Mouse (Mus musculus) limb, embryonic 15.5 days (tissue): Measurements from ENCODE around the gene Bicc1. TPM values are rescaled to one million over a fixed set of nuclear protein-coding genes. Genes with fewer than 3 reads are reported as not detected.
A peak's percentile ranks its signal among the peaks of the same experiment; 100 is the strongest.

Experiments
- ATAC-seq: fragments of 200-750 bp; cut with Nextera tagmentation; 2 replicates; pipeline ENCODE4 v1.8.0; 2017; ENCODE audit warnings: low read depth, moderate TSS enrichment; ENCODE audit not compliant: insufficient number of reproducible peaks, low FRiP score, low TSS enrichment
- H3K27ac ChIP-seq: fragments of 300-500 bp; sonication (generic); 2 replicates; pipeline ENCODE4 v1.5.1; 2015; ENCODE audit warnings: moderate library complexity, mild to moderate bottlenecking, inconsistent platforms
- H3K27me3 ChIP-seq: fragments of 300-500 bp; sonication (generic); 2 replicates; pipeline ENCODE4 v1.6.1; 2015; ENCODE audit warnings: inconsistent platforms
- H3K36me3 ChIP-seq: fragments of 300-500 bp; sonication (generic); 2 replicates; pipeline ENCODE4 v1.6.1; 2015; ENCODE audit warnings: inconsistent platforms
- H3K4me1 ChIP-seq: fragments of 300-500 bp; sonication (generic); 2 replicates; pipeline ENCODE4 v1.6.1; 2015; ENCODE audit warnings: inconsistent platforms
- H3K4me2 ChIP-seq: fragments of 300-500 bp; sonication (generic); 2 replicates; pipeline ENCODE4 v1.6.1; 2015; ENCODE audit warnings: mild to moderate bottlenecking, inconsistent platforms
- H3K4me3 ChIP-seq: fragments of 300-500 bp; sonication (generic); 2 replicates; pipeline ENCODE4 v1.5.1; 2015; ENCODE audit warnings: mild to moderate bottlenecking, inconsistent platforms
- H3K9ac ChIP-seq: fragments of 300-500 bp; sonication (generic); 2 replicates; pipeline ENCODE4 v1.6.1; 2015; ENCODE audit warnings: inconsistent platforms
- H3K9me3 ChIP-seq: fragments of 300-500 bp; sonication (generic); 2 replicates; pipeline ENCODE4 v1.6.1; 2016; ENCODE audit warnings: inconsistent platforms
- WGBS: fragments of 180-500 bp; shearing (Covaris S2); methylation state at CpG from one replicate; pipeline ENCODE4 v1.1.7; 2015; 5-methylcytosine and 5-hydroxymethylcytosine counted together
- polyA plus RNA-seq: library from polyadenylated mRNA; unstranded; fragments of >200 nt; fragmentation: Nextera tagmentation; extraction: Ambion mirVana; gene quantifications from 2 replicates; pipeline ENCODE4 v1.2.1, GENCODE M21; 2015

Bicc1 gene
- polyA plus RNA-seq, 1 experiment from 2014 or later = 42.5 TPM

DNA sequence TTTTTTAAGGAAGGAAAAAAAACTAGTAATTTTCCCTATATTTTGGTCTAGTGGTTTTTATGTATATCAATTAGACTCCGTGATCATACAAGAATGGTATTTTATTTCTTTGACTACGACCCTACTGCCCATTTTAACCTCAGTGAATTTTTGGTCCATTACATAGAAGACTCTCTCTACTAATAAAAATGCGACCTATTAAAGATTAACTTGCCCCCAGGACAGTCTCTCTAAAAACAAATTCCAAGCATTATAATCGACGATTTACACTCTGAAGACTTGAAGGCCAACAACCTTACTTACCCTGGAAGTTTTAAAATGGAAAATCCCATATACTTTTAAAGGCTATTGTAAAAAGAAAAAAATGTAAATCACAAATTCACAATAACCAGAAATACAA, 2.9 kb downstream of the Bicc1 start:
- no peaks in the 10 kb centered on the region for H3K36me3 ChIP-seq
- ATAC-seq = no peak
- peaks cover 6% of the 10 kb centered on the region; the same call in 1 of the 2 replicates for H3K4me1 ChIP-seq
- H3K9ac ChIP-seq = no peak overlapping the region
- H3K27ac ChIP-seq = no peak overlapping the region
- no peak overlapping the region for H3K4me3 ChIP-seq
- H3K27me3 ChIP-seq = 0 out of 2 replicates have a peak, but pooled peaks cover 3% of the 10 kb centered on the region
- H3K4me2 ChIP-seq = no peak overlapping the region
- no peaks in the 10 kb centered on the region for H3K9me3 ChIP-seq
- WGBS = 57% methylated on average over 5 of the region's 5 CpGs

- ATAC-seq = no peak
- H3K27me3 ChIP-seq = no peaks in the 10 kb centered on the region
- H3K27ac ChIP-seq = no peak overlapping the region
- 97% methylated on average over 6 of the region's 6 CpGs for WGBS
- no peaks in the 10 kb centered on the region for H3K9me3 ChIP-seq
- H3K4me1 ChIP-seq = peaks cover 6% of the 10 kb centered on the region; the same call in 1 of the 2 replicates
- H3K4me3 ChIP-seq = no peak overlapping the region
- H3K4me2 ChIP-seq = no peak overlapping the region
- H3K36me3 ChIP-seq = no peaks in the 10 kb centered on the region
- H3K9ac ChIP-seq = no peak overlapping the region
These were observed 5.9 kb downstream of the Bicc1 start for GRCm38 (mm10) chr10:71153610-71154009.

- no peaks in the 10 kb centered on the region for H3K9me3 ChIP-seq
- no peaks in the 10 kb centered on the region for H3K36me3 ChIP-seq
- no peaks in the 10 kb centered on the region for H3K27me3 ChIP-seq
- ATAC-seq = no peak
- no peak overlapping the region for H3K4me3 ChIP-seq
- H3K4me1 ChIP-seq = peaks cover 8% of the 10 kb centered on the region; the same call in 1 of the 2 replicates
- H3K4me2 ChIP-seq = no peak overlapping the region
- no peak overlapping the region for H3K9ac ChIP-seq
- 94% methylated on average over 1 of the region's 1 CpGs for WGBS
- H3K27ac ChIP-seq = no peak overlapping the region
These were observed 6.4 kb downstream of the Bicc1 start for GRCm38 (mm10) chr10:71153138-71153537.

- Histone ChIP-seq H3K4me2 (no peak overlapping the region), H3K36me3 (no peaks in the 10 kb centered on the region), H3K4me1 (peaks cover 21% of the 10 kb centered on the region), H3K4me3 (no peak overlapping the region), H3K27ac (no peak overlapping the region), H3K9ac (no peak overlapping the region), H3K27me3 (no peaks in the 10 kb centered on the region), H3K9me3 (no peaks in the 10 kb centered on the region)
- 88% methylated on average over 2 of the region's 2 CpGs for WGBS
- ATAC-seq = no peak
These were observed 9.0 kb downstream of the Bicc1 start for GRCm38 (mm10) chr10:71150486-71150885.

DNA sequence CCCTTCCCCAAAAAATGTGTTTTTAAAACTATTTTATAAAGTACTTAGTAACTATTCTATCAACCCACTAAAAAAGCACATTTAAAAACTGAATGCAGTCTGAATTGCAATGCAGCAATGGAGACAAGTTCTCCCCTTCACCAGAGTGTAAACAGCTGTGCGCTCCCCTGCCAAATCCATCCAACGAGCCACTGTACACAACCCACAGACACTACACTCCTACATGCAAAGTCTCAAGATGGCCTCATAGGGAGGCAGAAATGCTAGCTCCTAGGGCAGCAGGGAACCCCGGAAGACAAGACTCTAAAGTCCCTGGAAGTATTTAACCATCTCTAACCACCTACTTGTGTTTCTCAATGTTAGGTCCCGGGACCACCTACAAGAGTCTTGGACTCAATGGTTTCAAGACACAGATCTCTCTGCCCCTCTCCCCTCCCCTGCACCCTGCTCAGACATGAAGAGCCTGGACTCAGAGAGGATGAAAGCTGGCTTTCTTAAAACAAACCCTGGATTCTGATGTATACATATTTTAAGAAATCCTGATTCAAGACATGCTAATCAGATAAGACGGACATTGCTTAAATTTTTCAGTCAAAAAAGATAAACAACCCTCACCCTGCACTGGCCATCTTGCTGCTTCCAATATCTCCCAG, 10.4 kb downstream of the Bicc1 start:
- Histone ChIP-seq H3K4me1 (peaks cover 32% of the 10 kb centered on the region), H3K9me3 (no peaks in the 10 kb centered on the region), H3K27me3 (no peaks in the 10 kb centered on the region), H3K9ac (no peak overlapping the region), H3K36me3 (no peaks in the 10 kb centered on the region), H3K4me2 (no peak overlapping the region), H3K27ac (no peak overlapping the region), H3K4me3 (no peak overlapping the region)
- WGBS = 84% methylated on average over 5 of the region's 5 CpGs
- no peak for ATAC-seq

DNA sequence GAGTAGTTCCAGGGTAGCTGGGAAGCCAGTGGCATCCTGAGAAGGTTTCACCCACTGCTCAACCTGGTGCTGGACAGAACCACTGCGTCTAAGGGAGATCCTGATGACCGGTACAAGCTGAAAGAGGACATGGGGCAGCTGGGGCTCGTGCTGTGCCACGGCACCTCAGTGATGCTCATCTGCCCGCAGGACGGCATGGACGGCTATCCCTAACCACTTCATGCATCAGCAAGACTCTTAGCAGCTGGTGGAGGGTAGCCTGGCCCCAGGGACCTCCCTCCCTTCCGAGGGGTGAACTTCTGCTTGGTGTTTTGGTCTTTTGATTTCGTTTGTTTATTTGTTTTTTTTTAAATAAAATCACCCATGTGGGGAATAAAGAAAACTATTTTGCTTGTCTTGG, 11.3 kb downstream of the Bicc1 start:
- ATAC-seq = no peak
- Histone ChIP-seq H3K4me3 (no peak overlapping the region), H3K4me1 (peaks cover 32% of the 10 kb centered on the region), H3K9me3 (no peaks in the 10 kb centered on the region), H3K27ac (no peak overlapping the region), H3K36me3 (no peaks in the 10 kb centered on the region), H3K27me3 (no peaks in the 10 kb centered on the region), H3K9ac (no peak overlapping the region), H3K4me2 (no peak overlapping the region)
- 93% methylated on average over 9 of the region's 9 CpGs for WGBS

DNA sequence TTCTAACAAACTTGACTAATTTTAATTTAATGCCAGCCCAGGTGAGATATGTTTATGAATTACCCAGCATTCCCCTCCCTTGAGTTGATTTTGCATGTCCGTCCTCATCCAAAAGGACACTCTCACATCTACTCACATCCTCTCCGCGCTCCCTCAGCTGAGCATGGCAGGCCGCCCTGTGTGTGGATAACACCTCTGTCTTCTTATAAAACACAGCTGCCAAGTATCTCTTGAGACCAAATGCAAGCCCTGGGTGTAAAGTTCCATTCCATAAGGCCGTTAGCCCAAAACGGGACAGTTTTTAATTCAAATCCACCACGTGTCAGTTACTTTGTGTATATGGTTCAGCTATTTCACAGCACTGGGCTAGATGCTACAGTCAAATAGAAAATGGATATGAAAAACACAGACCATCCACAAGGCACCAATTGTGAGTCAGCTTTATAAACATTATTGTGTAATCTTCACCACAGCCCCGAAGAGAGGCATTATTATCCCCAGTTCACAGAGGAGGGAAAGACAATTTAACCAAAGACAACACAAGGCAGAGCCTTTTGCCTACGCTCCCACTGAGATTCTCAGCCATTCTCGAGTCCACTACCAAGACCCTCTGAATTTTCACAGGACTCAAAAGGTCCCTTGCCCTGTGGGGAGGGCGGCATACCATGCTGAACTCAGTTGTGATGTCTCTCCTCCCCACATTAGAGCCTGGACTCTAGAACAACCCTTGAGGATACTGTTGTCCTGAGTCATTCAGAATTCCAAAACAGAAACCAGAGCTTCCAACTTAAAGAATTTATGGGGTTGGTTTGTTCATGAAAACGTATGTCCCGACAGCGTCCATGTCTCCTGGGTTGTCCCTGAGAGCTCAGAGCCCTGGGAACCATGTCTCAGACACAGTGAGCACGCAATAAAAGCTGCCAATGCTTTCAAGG, 12.6 kb downstream of the Bicc1 start:
- Histone ChIP-seq H3K27me3 (no peaks in the 10 kb centered on the region), H3K9ac (no peak overlapping the region), H3K9me3 (no peaks in the 10 kb centered on the region; the same call in 1 of the 2 replicates), H3K4me3 (no peak overlapping the region), H3K4me2 (0 out of 2 replicates have a peak overlapping the region, but pooled peaks have one; percentile 8), H3K36me3 (no peaks in the 10 kb centered on the region), H3K4me1 (peaks cover 32% of the 10 kb centered on the region), H3K27ac (no peak overlapping the region)
- WGBS = 55% methylated on average over 15 of the region's 15 CpGs
- 0 out of 2 replicates have a peak, but pooled peaks have one; percentile 40 for ATAC-seq

DNA sequence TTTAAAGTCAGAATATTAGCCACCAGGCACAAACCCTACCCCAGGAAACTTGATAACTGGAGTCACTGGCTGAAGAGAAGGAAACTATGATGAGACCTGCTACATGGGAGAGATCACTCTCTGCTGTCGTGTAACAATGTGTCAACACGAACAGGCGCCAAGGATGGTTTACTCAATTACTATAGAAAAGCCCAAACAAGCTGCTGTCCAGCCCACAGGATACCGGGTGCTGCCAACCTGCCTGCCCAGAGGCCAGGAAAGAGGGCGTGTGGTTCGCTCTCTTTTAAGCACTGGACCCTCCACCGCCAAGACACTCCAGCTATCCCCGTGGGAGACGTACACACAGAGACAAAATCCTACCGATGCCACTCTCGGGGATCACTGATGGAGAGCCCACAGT, 13.7 kb downstream of the Bicc1 start:
- H3K36me3 ChIP-seq = no peaks in the 10 kb centered on the region
- H3K27me3 ChIP-seq = no peaks in the 10 kb centered on the region
- no peak overlapping the region for H3K4me3 ChIP-seq
- peak overlapping the region; percentile 19; the same call in 1 of the 2 replicates for H3K27ac ChIP-seq
- peaks cover 32% of the 10 kb centered on the region for H3K4me1 ChIP-seq
- no peak for ATAC-seq
- no peak overlapping the region for H3K9ac ChIP-seq
- no peaks in the 10 kb centered on the region; the same call in 1 of the 2 replicates for H3K9me3 ChIP-seq
- 43% methylated on average over 11 of the region's 11 CpGs for WGBS
- H3K4me2 ChIP-seq = peak overlapping the region; percentile 8

GRCm38 (mm10) chr10:71144191-71144590, 15.3 kb downstream of the Bicc1 start:
- 87% methylated on average over 4 of the region's 4 CpGs for WGBS
- Histone ChIP-seq H3K4me3 (no peak overlapping the region), H3K9ac (no peak overlapping the region), H3K9me3 (no peaks in the 10 kb centered on the region; the same call in 1 of the 2 replicates), H3K27me3 (no peaks in the 10 kb centered on the region), H3K36me3 (no peaks in the 10 kb centered on the region), H3K4me2 (no peak overlapping the region), H3K4me1 (peaks cover 44% of the 10 kb centered on the region), H3K27ac (no peak overlapping the region)
- ATAC-seq = no peak

- Histone ChIP-seq H3K9ac (no peak overlapping the region), H3K27me3 (no peaks in the 10 kb centered on the region), H3K4me3 (no peak overlapping the region), H3K4me1 (peaks cover 57% of the 10 kb centered on the region), H3K9me3 (no peaks in the 10 kb centered on the region; the same call in 1 of the 2 replicates), H3K27ac (no peak overlapping the region), H3K36me3 (no peaks in the 10 kb centered on the region), H3K4me2 (no peak overlapping the region)
- 92% methylated on average over 2 of the region's 2 CpGs for WGBS
- ATAC-seq = no peak
These were observed 16.9 kb downstream of the Bicc1 start for GRCm38 (mm10) chr10:71142568-71142967.

DNA sequence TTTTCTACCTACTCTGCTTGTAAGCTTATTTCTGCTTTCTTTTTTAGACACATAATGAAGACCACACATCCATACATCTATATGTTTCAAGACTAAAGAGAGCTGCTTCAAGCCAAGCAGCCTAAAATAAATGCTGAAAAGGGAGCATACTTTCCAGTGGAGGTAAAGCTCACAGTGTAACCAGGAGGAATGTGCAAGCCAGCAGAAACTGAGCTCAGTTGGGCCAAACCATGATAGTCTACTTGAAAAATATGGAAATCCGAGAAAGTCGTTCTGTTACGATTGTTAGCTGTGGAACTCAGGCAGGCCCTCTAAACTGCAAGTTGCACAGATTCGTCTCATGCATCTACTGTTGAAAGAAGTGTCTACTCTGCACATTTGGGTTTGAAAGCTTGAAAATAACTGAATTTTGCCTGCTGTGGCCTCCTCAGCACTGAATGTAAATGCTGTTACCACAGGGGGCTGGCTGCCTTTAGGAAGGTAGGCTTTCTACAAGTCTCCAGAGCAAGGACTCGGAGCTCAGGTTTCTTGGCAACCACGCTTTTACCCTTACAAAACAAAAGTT, 19.1 kb downstream of the Bicc1 start:
- no peaks in the 10 kb centered on the region for H3K27me3 ChIP-seq
- peaks cover 38% of the 10 kb centered on the region for H3K4me1 ChIP-seq
- peak; percentile 49; the same call in 1 of the 2 replicates for ATAC-seq
- 0 out of 2 replicates have a peak overlapping the region, but pooled peaks have one; percentile 7 for H3K4me2 ChIP-seq
- no peak overlapping the region for H3K4me3 ChIP-seq
- H3K27ac ChIP-seq = peak overlapping the region; percentile 78
- H3K36me3 ChIP-seq = no peaks in the 10 kb centered on the region
- no peak overlapping the region for H3K9ac ChIP-seq
- 51% methylated on average over 6 of the region's 6 CpGs for WGBS
- no peaks in the 10 kb centered on the region; the same call in 1 of the 2 replicates for H3K9me3 ChIP-seq
